Mouse (Mus musculus) urinary bladder, adult 18-20 months (tissue): Measurements from ENCODE around the gene Faap20.

ENCODE experiments used
- DNase-seq, 2 experiments: peaks; one replicate each; pipeline ENCODE4 v3.0.0; 2022; ENCODE audit warnings: low spot score in 2 of 2, mixed read lengths in 2 of 2

Gene Faap20

DNA sequence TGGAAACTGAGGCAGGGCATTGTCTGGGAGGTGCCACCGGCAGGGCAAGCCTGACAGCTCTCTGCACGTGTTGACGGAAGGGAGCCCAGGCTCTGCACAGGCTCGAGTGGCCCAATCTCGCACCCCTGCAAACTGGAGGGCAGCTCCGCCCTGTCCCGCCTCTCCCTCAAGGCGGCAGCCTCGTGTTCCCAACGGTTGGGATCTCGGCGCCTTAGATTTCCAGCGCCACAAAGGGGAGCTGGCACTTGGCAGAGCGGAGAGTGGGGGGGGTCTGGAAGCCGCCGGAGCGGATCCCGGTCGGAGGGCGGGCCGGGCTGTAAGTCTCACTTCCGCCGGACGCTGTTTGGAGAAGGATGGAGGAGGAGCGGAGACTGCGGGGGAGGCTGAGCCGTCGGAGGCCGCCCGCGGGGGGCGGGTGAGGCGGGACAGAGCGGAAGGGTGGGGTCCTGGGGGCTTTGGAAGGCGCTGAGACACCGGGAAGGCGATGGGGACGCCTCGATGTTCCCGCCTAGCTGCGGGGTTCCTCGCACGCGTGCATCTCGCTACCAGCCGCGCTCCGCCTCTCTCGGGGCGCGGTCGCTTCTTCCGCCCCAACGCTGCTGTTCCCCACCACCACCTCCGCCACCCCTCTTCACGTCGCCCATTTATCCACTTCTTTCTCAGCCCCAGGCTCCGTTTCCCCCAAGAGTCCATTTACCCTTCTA, at the start of gene Faap20:
Gene Faap20, plus strand, starts transcription at position 155 of the 704 bp plus-strand sequence.
- peak; percentile 86 to 89 for DNase-seq

DNA sequence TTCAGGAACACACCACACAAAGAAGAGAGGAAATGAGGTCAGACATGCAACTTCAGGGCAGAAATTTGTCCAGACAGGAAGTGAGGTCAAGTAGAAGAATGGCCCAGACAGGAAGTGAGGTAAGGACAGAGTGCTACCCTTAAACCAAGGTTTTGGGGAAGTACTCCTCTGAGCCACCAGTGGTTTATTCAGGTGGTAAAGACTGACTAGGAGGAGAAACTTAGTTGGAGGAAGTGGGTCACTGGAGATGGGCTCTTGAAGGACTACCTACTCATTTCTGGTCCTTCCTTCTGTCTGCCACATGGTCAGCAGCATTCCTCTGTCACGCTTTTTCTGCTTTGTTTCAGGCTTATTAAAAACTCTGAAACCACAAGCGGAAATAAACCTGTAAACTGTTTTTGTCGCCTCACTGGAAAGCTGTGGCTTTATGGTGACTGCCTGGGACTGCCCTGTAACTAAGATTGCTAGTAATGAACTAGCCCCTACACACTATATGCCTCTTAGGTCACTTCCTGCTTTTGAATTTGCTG, 48.7 kb upstream of the Faap20 start:
- no peak for DNase-seq

DNA sequence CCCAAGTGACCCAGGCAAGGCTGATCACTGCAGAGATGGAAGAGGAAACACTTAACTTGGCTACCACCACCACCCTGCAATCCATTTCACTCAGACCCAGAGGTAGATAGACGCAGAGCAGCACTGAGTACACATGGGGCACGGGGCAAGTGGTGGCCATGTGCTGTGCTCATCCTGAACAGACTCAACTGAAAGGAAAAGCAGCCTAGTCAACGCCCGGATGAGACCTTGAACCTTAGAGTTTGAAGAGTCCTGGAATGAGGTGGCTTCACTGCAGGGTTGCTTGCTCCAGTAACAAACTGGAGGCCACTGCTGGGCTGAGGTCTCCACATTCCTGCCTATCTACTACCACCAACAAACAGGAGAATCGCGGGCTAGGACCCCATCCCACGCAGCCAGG, 47.8 kb upstream of the Faap20 start:
- DNase-seq: no peak

- DNase-seq: peak in 1 of 2 experiments; percentile 67
Observed at GRCm38 (mm10) chr4:155205919-155206318, 43.7 kb upstream of the Faap20 start.

DNA sequence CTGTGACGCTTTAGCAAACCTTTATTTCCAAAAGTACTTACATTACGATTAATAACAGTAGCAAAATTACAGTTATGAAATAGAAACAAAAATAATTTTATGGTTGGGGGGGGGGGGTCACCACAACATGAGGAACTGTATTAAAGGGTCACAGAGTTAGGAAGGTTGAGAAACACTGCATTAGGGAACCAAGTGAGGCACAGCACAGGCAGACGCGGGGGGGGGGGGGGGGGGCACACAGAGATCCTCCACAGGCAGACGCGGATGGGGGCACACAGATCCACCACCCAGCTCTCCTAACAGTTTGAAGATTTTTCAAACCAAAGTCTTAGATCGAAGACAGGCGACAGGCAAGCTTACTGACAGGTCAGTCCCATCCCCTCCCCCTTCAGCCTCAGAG, 43.1 kb upstream of the Faap20 start:
- DNase-seq: no peak

DNA sequence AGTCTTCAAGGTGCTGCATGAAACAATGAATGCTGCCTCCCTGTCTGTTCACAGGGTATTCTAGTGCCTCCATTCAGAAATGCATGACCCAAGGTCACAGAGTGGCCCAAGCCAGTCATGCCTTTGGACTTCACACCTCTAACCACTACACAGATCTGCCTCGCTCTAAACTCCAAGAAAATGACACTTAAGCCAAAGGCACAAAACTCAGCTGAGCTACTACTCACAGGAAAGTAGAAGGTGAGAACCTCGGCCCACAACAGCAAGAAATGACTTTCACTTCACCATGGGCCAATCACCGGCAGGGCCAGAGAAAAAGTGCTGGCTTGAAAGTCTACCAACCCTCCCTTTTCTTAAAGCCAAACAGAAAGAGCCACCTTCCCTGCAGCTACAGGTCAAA, 41.8 kb upstream of the Faap20 start:
- DNase-seq: no peak

- no peak for DNase-seq
Observed at GRCm38 (mm10) chr4:155208613-155209012, 41.0 kb upstream of the Faap20 start.

GRCm38 (mm10) chr4:155209079-155209478, 40.5 kb upstream of the Faap20 start:
- no peak for DNase-seq

- DNase-seq: no peak
Observed at GRCm38 (mm10) chr4:155209494-155209893, 40.1 kb upstream of the Faap20 start.

DNA sequence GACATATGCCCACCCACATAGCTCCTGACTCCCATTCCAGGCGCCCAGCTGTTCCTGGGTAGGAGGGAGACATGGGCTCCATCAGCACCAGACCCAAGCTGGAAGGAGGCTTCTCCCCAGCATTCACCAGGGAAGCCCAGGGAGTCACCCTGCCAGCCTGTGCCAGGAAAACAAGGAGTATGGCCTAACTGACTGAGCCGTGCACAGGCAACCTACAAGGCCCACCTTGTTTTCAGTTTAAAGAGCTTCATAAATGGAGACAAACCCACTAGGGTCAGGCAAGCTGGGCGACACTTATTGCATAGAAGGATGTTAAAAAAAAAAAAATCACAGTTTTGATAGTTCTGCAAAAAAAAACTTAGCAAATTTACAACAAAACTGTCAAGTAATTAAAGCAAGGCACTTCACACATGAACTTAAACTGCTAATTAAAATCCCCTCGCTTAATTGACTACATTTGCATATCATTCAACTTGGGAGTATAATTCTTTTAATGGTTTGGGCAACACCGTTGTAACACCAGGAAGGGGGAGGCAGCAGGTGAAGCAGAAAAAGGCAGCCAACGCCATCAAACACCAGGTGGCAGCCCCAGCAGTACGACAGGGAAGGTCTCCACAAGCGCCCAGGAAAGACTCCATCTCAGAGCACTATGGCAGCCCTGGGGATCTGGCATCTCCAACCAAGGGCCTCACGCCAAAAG, 36.4 kb upstream of the Faap20 start:
- DNase-seq: no peak

GRCm38 (mm10) chr4:155213752-155214054, 35.9 kb upstream of the Faap20 start:
- no peak for DNase-seq

GRCm38 (mm10) chr4:155214188-155214587, 35.4 kb upstream of the Faap20 start:
- DNase-seq: no peak

DNA sequence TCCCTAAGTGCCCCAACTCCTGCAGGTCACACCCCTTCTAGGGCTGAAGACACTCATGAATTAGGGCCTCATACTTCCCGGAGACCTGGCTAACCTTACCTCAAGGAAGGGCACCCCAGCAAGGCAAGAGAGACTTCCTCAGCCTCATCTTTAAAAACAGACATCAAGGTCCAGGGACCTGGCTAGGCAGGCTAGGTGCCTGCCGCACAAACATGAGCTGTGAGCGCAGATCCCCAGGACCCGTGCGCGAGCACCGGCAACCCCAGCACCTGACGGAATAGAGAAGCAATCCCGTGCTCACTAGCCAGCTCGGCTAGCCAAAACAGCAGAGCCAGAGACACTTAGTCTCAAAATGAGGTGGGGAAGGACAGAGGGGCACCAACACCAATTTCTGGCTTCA, 34.8 kb upstream of the Faap20 start:
- DNase-seq: no peak

DNA sequence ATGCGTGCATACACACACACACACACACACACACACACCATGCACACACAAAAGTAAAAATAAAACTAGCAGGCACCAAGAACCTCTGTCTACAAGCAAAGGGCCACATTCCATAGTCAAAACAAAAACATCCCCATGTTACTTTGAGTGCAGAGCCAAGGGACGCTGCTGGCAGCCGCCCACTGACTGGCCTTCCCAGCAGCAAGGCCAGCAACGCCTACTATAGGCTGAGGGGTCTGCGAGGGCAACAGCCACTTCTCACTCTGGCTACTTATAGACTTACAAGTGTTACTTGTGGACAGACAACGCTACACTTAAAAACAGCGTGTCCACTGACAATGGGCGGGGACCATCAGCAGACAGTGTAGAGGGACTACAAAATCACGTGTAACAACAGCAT, 34.4 kb upstream of the Faap20 start:
- no peak for DNase-seq

GRCm38 (mm10) chr4:155215773-155216630, 33.6 kb upstream of the Faap20 start:
- DNase-seq: no peak

DNA sequence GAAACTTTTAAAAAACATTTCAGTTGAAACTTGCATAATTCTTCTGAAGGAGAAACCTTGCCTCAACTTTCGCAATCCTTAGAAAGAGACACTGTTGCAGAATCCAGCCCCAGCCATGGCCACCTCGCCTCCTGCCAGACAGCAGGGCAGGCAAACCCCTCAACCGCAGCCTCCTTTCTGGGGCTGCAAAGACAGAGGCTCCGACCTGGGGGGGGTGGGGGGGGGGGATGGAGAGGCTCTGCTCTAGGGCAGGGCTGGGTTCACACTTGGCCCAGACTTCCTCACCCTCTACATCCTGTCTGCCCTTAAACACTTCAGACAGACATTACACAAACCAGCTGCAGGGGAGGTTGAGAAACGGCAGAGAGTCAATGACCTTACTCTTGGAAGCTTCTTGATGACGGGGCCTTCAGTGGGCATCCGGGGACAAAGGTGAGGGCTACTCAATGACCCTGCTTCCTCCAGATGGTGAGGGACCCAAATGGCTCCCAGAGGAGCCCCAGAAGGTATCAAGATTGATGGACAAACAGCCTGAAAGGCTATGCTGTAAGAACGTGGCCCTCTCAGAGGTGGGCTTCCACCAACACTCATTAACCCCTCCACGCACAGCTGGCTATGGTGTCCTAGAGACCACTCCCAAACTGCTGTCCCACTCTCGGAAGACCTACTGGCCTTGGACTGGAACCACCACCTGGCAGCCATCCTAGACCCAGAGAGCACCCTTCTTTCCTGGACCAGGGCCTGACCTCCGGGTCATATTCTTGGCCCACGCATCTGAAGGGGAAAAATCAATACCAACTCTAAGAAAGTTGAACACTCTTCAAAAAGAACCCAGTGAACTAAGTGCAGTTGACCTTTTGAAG, 32.1 kb upstream of the Faap20 start:
- DNase-seq: no peak

- no peak for DNase-seq
Observed at GRCm38 (mm10) chr4:155218104-155218732, 31.4 kb upstream of the Faap20 start.

DNA sequence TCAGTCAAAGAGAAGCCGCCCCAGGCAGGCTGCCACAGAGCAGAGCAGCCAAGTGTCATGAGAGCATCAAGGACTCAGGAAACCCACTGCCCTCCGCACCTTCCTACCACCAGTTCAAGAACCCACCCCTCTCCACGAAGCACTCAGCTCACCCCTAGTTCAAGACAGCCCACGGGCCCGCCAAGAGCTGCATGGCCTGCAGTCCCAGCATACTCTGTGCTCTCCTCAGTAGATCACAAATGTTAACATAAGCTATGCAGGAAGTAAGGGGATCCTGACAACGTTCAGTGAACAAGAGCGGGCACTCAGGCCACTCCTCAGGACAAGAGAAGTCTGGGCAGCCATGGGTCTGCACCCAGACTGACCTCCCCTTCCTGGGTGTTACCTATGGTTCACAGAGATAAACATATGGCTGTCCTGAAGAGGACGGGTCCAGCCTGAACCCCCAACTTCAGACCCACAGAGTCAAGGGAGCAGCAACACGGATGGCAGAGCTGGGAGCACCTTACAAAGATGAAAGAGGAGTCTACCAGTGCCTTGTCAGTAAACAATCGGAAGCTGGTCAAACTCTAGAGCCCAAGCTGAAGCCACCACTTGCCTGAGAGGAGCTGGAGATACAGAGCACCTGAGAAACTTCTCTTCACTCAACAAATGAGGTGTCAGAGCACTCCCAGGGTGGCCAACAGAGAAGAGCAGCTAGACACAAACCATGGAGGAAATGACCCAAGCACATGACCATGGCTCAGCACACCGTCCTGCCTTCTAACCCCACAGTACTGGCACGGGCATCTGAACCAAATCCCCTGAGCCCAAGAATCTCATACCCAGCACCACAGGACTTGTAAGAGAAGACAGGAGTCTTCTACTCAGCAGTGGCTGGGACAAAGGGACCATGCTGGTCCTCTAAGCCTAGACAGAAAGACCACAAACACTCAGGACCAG, 30.1 kb upstream of the Faap20 start:
- DNase-seq: no peak

DNA sequence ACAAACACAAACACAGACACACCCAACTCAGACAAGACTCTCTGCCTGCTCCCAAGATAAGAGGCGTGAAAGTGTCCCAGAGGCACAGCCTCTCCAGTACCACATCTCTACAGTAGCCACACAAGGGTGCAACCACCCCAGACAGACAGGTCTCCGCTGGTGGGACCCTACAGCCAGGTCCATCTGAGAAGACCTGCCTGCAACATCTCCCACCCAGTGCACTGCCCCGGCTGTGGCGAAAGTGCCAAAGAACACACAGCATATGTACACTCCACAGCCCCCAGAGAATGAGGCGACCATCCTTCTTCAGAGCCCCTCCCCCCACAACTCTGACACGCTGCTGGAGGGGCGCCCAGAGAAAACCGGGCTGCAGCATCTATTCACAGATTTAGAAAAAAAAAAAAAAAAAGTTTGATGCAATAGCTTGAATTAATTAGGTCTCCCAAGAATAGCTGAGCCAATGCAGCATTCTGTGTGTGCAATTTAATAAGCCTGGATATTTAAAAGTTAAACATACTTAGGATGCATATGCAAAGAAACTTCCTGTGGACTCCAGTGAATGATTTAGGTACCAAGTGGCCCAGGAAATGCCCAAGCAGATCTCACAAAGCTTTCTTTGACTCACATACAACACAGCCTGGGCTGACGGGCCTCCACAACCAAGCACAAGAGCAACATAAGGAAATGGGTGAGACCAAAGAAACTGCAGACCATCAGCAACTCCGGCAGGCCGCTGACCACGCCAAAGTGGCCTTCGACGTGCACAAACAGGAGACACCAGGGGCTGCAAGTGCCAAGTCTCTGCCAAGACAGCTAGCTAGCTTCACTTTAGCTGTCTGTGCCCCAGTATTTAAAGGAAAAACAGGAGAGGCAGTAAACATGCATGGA, 29.1 kb upstream of the Faap20 start:
- DNase-seq: no peak
